Mouse (Mus musculus) frontal cortex, adult 2 months (tissue): ENCODE measurements at regions not wholly inside any gene's neighbourhood (a gene's known extent, or its start where the extent isn't known, plus 50 kb on each side); places are given as distances from the start of the nearest gene placed in this dataset.

ENCODE experiments used
- DNase-seq, 2 experiments: peaks; one replicate each; pipeline ENCODE4 v3.0.0; 2022; ENCODE audit warnings: low spot score in 1 of 2; ENCODE audit errors: extremely low spot score in 1 of 2

DNA sequence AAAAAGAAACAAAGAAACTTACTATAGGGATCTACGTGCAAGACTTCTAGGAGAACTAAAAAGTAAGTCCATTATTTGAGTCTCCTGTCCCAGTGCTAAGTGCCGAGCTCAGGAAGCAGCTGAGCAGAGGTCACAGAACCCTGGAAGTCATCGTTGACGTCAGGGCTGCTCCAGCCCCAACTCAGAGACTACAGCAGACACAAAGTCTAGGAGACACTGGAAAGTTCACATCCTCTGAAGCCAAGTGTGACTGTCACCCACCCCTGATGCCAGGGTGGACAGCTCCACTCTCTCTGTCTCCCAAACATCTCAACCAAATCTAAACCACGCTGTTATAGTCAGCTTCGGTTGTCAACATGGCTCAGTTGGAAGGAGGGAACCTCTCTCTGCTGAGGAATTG, 124.9 kb downstream of the Rpap3 start:
- DNase-seq: no peak

DNA sequence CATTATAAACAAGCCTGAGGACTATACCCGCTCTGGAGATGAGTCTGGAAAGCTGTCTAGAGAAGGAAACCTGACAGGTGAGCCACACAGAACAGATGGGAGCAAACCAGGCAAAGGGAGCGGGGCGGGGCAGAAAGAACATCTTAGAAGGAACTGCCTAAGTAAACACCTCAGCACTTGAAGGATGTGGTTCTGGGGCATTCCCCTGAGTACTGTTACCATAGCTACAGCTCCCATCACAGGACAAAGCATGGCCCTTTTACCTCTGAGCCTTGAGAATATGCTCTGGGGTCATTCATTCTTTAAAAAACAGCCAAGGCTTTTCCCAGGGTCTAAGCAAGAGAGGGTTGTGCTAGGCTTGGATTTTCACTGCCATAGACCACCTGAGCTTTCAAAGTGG, 127.6 kb downstream of the Rpap3 start:
- DNase-seq: no peak

- DNase-seq: no peak
Observed at GRCm38 (mm10) chr15:97577196-97577595, 128.4 kb downstream of the Rpap3 start.

GRCm38 (mm10) chr15:97572639-97573038, 133.0 kb downstream of the Rpap3 start:
- DNase-seq: no peak

GRCm38 (mm10) chr15:97571885-97572284, 133.7 kb downstream of the Rpap3 start:
- DNase-seq: no peak

DNA sequence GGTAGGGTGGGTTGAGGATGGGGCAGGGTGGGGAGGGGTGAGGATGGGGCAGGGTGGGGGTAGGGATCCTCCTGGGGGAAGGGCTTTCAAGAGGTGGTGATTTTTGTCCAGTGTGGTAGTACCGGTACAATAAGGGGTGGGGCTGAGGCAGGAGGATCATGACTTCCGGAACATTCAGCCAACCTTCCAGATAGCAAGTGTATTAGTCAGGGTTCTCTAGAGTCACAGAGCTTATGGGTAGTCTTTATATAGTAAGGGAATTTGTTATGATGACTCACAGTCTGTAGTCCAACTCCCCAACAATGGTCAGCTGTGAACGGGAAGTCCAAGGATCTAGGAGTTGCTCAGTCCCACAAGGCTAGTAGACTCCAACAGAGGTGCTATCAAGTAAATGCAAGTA, 145.5 kb downstream of the Rpap3 start:
- no peak for DNase-seq

DNA sequence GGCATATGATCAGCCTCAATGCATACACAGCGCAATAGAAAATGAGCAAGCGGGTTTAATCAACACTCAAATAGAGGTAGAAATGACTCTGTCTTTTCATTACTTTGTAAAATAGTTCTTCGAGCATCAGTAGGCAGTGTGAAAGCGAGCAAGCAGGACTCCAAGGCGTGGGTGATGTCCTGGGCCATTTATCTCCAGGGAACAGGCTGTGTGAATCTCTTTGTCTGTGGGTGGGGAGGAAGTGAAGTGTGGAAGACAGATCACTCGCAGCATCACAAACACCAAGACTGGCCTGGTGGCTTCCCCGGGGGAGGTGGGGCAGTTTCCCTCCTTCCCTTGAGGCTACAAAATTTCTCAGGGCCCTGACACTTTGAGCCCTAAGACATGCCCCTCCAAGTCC, 146.9 kb downstream of the Rpap3 start:
- DNase-seq: peak in 1 of 2 experiments; percentile 2

DNA sequence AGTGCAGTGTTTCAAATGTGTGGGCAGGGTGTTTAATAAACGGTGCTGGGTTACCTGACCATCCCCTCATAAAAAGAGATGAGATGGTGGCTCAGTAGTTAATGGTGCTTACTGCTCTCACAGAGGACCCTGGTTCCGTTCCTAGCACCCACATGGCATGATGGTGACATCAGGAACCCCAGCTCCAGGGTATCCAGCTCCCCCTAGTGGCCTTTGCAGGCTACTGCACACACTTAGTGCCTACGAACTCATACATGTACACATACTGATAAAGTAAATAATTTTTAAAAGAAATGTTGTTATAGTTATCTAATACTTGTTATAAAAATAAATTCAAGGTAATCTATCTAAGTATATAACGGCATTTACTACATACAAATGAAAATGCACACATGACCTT, 157.3 kb downstream of the Rpap3 start:
- no peak for DNase-seq

GRCm38 (mm10) chr15:97545034-97545433, 160.6 kb downstream of the Rpap3 start:
- DNase-seq: no peak

DNA sequence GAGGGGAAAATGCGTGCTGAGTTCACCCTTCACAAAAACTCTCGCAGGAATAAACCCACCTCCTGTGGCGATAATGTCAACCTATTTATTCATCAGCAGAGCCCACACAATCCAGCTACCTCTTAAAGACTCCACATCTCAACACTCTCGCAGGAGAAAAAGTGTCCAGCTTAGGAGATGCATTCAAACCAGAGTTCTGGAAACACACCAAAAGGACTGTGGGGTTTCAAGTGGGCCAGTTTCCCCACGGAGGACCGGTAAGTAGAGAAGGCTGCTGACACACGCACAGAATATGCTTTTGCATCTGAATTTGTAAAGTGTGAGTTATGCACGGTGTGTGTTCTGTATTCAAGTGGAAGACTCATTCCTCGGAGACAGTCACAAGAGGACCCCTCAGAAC, 164.0 kb downstream of the Rpap3 start:
- DNase-seq: no peak

- DNase-seq: no peak
Observed at GRCm38 (mm10) chr15:97536145-97536544, 169.5 kb downstream of the Rpap3 start.

- DNase-seq: peak in 1 of 2 experiments; percentile 20
Observed at GRCm38 (mm10) chr15:97534878-97535277, 170.7 kb downstream of the Rpap3 start.

GRCm38 (mm10) chr15:97533553-97534291, 171.9 kb downstream of the Rpap3 start:
- peak in 1 of 2 experiments; percentile 48 for DNase-seq

- no peak for DNase-seq
Observed at GRCm38 (mm10) chr15:97532346-97532910, 173.2 kb downstream of the Rpap3 start.

DNA sequence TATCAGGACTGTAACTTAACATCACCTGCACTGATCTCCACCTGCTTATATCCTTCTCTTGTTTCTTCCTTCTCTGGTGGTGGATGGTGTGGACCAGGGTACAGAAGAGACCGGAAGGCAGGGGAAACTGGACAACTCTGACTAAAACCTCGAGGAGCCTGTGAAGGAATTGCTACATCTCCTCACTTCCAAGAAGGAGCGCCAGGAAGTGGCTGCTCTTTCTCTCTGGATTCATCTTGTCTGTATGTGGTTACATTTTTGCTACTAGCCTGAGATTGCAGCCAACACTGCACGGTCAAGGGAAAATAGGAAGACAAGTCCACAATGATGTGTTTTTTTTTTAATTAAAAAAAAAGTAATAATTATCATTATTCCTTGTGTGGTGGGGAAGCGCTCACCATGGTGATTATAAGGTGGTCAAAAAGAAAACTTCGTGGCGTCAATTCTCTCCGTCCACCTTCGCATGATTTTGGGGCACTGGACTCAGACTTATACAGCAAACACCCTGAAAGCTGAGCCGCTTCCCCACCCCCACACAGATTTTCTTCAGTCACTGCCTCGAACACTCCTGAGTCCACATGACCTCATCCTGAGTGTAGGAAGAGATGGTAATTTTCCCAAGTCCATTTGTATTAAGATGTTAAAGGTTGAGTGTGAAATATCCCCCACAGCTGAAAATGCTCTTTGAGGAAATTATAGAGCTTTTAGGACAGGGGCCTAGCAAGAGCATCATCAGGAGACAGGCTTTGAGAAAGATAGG, 177.2 kb downstream of the Rpap3 start:
- no peak for DNase-seq

- DNase-seq: no peak
Observed at GRCm38 (mm10) chr15:97520395-97520794, 185.2 kb downstream of the Rpap3 start.

- no peak for DNase-seq
Observed at GRCm38 (mm10) chr15:97519919-97520345, 185.7 kb downstream of the Rpap3 start.

DNA sequence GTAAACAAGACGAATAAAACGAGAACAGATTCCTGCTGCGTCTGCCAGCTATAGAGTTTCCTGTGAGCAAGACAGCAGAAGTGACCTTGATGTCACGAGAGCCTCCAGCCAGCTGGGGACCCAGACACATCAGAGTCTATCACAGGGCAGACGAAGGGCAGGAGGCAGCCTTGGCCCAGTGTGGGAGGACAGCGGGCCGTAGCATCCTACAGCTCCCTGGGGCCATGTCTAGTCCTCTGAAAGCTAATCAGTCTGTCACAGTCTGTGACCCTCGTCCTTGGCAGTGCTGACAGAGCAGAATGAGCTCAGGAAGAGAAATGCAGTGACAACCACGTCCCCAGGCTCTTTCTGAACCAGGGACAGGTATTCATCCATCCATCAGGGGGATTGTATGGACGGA, 187.7 kb downstream of the Rpap3 start:
- no peak for DNase-seq

DNA sequence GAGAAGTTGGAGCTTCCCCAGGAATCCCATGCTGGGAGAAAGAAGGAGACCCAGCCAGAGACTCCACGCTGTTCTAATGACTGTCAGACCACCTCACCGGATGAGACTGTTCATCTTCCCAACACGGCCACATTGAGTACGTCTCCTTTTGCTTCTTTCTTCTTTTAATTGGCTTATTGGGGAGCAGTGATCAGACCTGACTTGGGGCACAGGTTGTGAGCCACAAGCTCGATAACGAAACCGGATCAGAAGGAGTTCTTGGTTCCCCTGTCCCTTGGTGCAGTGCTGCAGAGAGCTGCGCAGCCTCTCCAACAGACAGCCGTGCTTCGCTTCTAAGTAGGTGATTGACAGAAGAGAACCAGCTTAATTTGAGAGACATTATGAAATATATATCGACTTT, 188.4 kb downstream of the Rpap3 start:
- DNase-seq: no peak

DNA sequence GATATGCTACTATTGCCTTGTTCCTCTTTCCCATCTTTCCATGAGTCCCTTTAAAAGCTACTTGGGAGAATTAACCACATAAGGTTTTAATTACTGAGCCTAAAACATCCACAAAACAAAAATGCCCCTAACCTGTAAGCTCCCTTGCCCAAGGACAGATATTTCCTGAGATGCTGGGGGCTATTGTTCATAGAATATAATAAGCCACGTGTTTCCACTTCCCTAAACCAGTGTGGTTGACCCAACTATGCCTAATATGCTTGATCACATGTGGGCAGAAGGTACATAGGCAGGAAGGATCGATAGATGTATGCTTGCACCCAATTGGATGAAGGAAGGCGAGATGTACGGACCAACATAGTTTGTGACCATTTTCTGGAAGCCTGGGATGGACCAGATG, 189.9 kb downstream of the Rpap3 start:
- no peak for DNase-seq

GRCm38 (mm10) chr15:97507656-97508306, 197.8 kb downstream of the Rpap3 start:
- peak in 1 of 2 experiments; percentile 56 for DNase-seq
